Mouse (Mus musculus): Measurements from ENCODE around the gene Arhgap18.

GRCm38 (mm10) chr10:26759469-26759868 is 6.2 kb downstream of the Arhgap18 start:
- TF ChIP-seq TCF12 (IDR thresholded peaks at IDR 0.05; ENCODE audit: insufficient read depth, poor library complexity, severe bottlenecking) (no peak), POLR2A (IDR thresholded peaks at IDR 0.05; ENCODE audit: insufficient read length, low read depth) (no peak), E2F4 (IDR thresholded peaks at IDR 0.05; ENCODE audit: insufficient read depth) (no peak), MAX (IDR thresholded peaks at IDR 0.05; ENCODE audit: low read depth) (no peak), POLR2AphosphoS2 (IDR thresholded peaks at IDR 0.05; ENCODE audit: insufficient read length, low read depth) (no peak), CEBPB (IDR thresholded peaks at IDR 0.05; ENCODE audit: insufficient read depth, poor library complexity, severe bottlenecking) (no peak), MYOD1 (IDR thresholded peaks at IDR 0.05; ENCODE audit: control insufficient read depth in 1 of 3, insufficient read length in 2 of 3, low read depth in 2 of 3) (peak in 1 of 3 experiments; percentile 4), MYOG (IDR thresholded peaks at IDR 0.05; ENCODE audit: control insufficient read depth in 1 of 3, insufficient read depth in 1 of 3, insufficient read length in 2 of 3, low read depth in 2 of 3) (peak in 1 of 3 experiments; percentile 74), USF1 (IDR thresholded peaks at IDR 0.05; ENCODE audit: low read depth) (no peak), TCF3 (IDR thresholded peaks at IDR 0.05; ENCODE audit: insufficient read length, low read depth) (no peak)
